Mouse (Mus musculus): ENCODE data around the gene Trim8.
A peak's percentile ranks its signal among the peaks of the same experiment; 100 is the strongest.

Trim8 gene

DNA sequence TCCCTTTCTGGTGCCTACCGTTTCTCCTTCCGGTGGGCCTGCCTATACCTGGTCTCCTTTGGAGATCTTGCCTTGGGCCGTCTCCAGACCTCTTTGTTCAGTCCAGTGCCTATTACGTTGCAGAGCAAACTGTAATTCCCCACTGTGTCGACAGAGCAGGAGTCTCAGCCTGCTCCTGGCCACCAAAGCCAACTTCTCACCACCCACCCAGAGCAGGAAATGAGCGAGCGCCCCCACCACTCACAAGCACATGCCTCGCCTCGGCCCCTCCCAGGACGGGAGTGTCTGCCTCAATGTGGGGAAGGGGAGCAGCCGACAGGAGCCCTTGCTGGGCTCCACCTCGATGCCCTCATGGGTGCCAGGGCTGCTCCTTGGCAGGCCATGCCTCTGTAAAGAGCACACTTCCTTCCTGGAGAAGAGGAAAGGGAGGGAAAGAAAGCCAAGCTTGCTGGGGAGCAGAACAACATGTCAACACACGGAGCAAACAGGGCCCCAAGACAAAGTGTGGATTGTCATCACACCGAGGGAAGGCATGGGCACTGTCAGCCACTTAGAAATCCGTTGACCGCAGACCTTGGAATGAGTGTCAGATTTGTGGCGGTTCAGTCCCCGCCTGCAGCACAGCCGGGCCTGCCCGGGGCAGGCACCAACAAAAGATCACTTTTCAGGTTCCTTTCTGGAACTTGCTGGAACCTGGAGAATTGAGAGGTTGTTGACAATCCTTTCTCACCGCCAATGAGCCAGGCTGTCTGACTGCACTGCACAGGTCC, 22.0 kb upstream of the Trim8 start:
- DNase-seq (ENCODE audit: low spot score) = no peak

- DNase-seq (ENCODE audit: low spot score) = no peak
These were observed 20.7 kb upstream of the Trim8 start for GRCm38 (mm10) chr19:46480624-46481345.

DNA sequence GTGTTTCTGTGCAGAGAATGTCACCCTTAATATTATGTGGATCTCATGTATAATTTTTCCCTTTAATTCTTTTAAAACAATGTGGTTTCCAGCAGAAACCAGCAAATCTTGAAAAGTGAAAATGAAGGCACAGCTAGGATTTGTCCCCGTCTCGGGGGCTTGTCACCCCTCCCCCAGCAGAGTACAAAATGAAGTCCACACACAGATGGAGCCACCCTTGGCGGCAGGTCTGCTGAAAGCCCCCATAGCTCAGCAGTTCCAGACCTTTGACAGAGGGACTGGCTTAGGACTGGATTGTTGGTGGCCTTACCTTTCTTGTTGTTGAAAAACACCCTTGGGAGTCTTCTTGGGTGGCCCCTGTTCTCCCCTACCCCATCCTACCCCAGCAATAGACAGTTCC, 20.1 kb upstream of the Trim8 start:
- DNase-seq (ENCODE audit: low spot score) = no peak

- no peak for DNase-seq (ENCODE audit: low spot score)
These were observed 19.7 kb upstream of the Trim8 start for GRCm38 (mm10) chr19:46481756-46482155.

GRCm38 (mm10) chr19:46482896-46483516, 18.5 kb upstream of the Trim8 start:
- DNase-seq (ENCODE audit: low spot score) = no peak

GRCm38 (mm10) chr19:46483701-46484328, 17.7 kb upstream of the Trim8 start:
- DNase-seq (ENCODE audit: low spot score) = no peak

DNA sequence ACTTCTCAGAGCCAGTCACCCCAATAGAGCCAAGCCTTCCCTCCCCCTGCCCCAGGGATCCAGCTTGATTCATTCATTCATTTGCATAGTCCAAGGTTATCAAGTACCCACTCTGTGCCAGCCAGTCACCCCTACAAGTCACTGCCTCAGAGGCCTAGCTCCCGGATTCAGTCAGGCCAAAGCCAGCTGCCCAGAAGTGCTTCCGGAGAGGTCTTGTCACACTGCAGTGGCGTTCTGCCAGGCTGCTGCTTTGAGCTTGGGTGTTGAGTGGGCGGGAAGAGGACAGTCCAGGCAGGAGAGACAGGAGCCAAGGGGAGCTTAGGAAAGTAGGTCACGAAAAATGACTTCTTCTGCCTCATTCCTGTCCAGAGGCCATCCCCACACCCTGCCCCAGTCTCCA, 17.0 kb upstream of the Trim8 start:
- DNase-seq (ENCODE audit: low spot score) = peak; percentile 67

GRCm38 (mm10) chr19:46485847-46486246, 15.7 kb upstream of the Trim8 start:
- no peak for DNase-seq (ENCODE audit: low spot score)

- DNase-seq (ENCODE audit: low spot score) = no peak
These were observed 14.8 kb upstream of the Trim8 start for GRCm38 (mm10) chr19:46486709-46487108.

DNA sequence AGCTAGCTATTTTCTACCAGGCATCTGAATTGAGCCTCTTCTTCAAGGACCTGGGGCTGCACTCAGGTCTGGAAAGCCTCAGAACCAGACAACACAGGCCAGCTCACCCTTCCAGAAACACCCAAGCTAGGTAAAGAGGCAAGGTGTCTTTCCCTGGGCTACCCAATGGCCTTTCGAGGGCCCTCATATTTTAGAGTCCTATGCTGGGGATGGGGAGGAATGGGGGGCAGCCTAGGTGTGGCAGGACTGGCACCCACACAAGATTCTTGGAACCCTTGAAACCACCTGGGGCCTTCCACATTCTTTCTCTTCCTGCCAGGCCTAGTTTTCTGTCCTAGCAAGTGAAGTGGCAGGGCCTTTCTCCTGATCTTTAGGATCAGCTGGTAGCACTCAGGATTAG, 12.1 kb upstream of the Trim8 start:
- DNase-seq (ENCODE audit: low spot score) = no peak

DNA sequence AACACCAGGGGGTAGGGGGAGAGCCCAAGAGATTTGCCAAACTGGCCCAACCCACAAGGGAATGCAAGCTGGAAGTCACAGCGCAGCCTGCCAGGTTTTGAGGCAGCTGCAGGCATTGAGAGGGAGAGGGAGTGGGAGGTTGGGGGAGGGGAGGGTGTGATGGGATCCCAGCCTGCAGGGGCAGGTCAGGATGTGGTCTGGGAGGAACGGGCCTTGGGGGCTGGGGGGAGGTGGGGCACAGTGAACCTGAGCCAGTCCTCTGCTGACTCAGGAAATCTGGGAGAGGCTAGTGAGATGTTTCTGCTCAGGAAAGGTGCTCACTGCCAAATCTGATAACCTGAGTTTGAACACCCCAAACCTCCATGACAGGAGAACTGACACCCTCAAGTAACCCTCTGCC, 10.9 kb upstream of the Trim8 start:
- DNase-seq (ENCODE audit: low spot score) = no peak

GRCm38 (mm10) chr19:46495136-46495535, 6.4 kb upstream of the Trim8 start:
- no peak for DNase-seq (ENCODE audit: low spot score)

DNA sequence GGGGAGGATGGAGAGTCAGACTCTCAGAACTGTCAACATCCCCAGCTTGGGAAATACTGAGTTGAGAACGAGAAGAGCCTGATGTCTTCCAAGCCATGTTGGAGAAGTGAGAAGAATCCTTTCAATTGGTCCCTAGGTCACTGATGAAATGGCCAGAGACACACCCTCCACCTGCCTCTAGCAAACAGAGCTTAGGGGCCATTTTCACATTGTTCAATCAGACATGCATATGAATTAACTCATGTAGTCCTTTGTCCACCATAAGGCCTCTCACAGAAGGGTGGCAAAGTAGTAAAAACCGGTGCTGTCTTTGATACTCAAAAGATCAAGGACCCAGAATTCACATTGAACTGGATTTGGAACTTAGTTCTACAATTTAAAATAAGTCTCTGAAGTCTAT, 4.3 kb upstream of the Trim8 start:
- no peak for DNase-seq (ENCODE audit: low spot score)

GRCm38 (mm10) chr19:46499539-46499835, 2.0 kb upstream of the Trim8 start:
- DNase-seq (ENCODE audit: low spot score) = no peak

- DNase-seq (ENCODE audit: low spot score) = peak; percentile 91
These were observed 1.5 kb upstream of the Trim8 start for GRCm38 (mm10) chr19:46499836-46500580.

DNA sequence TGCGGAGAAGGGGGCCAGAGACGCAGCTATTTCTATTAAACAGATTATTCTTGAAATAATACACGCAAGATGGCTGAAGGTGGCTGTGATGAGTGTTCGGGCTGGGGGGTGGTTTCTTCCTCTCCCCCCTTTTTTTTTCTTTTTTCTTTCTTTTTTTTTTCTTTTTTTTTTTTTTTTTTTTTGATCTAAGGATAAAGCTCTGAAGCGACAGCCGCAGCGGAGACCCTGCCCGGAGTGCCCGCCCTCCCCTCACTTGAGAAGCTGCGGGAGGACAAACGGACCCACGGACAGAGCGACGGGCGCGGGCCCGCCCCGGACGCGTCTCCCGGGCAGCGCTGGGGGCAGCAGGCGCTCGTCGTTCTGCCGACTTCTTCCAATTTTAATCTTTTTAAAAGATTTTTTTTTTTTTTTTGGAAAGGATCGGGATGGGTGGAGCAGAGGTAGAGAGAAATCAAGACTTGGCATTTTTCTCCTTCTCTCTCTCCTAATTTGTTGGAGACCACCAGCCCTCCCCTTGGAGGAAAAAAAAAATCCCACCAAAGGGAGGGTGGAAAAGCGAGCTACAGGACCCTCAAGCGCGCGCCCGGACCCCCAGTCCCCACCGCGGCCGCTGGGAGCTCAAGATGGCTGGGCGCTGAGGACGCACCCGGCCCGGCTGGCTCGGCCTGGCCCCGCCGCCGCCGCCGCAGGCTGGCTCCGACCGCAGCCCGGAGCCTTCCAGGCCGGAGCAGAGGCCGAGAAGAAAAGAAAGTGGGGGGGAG, 741 bp upstream of the Trim8 start:
- no peak for DNase-seq (ENCODE audit: low spot score)

GRCm38 (mm10) chr19:46502069-46502455, 560 bp downstream of the Trim8 start:
- DNase-seq (ENCODE audit: low spot score) = peak; percentile 83

DNA sequence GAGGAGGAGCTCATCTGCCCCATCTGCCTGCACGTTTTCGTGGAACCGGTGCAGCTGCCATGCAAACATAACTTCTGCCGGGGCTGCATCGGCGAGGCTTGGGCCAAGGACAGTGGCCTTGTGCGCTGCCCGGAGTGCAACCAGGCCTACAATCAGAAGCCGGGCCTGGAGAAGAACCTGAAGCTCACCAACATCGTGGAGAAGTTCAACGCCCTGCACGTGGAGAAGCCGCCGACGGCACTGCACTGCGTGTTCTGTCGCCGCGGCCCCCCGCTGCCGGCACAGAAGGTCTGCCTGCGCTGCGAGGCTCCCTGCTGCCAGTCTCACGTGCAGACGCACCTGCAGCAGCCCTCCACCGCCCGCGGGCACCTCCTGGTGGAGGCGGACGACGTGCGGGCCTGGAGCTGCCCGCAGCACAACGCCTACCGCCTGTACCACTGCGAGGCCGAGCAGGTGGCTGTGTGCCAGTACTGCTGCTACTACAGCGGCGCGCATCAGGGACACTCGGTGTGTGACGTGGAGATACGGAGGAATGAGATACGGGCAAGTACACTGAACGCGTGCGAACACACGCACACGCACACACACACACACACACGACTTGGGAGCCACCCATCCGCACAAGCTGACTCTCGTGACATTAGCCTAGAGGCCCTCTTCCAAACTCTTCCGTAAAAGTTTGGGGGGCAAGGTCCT, 1.1 kb downstream of the Trim8 start:
- peak; percentile 85 for DNase-seq (ENCODE audit: low spot score)

- peak; percentile 74 for DNase-seq (ENCODE audit: low spot score)
These were observed 2.0 kb downstream of the Trim8 start for GRCm38 (mm10) chr19:46503351-46504084.

DNA sequence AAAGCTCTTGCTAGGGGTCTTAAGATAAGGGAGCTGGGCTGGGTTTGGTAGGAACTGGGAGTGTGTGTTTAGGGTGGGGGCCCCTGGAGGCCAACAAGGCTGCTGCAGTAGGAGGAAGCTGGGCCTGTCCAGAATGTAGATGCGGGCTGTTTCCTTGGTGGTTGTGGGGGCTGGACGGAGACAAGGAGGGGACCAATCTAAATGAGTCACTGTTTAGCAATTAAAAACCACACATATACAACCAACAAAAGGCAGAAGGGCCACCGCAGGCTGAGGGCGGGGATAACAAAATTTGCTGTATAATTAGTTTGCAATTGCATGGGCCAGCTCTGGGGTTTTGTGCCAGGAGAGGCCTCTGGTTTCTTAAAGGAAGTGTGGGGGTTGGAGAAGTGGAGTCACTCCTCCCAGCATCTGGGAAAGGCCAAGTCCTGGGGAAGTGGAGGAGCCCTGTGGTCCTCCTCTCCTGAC, 2.6 kb downstream of the Trim8 start:
- DNase-seq (ENCODE audit: low spot score) = no peak

Data from ovary, postnatal 36 days (tissue).